Mouse (Mus musculus) left cerebral cortex, adult 18-20 months (tissue): ENCODE results near the gene Gm44805. TPM values are rescaled to one million over a fixed set of nuclear protein-coding genes. Genes with fewer than 3 reads are reported as not detected.
A peak's percentile ranks its signal among the peaks of the same experiment; 100 is the strongest.
"Not testable (repeated sequence)": the region's sequence is repeated elsewhere in the genome, so short reads cannot be mapped to it uniquely, and the experiment has no call there.

Experiments used
- DNase-seq, 2 experiments: peaks; one replicate each; pipeline ENCODE4 v3.0.0; 2021 to 2022; ENCODE audit warnings: low spot score in 2 of 2, mixed read lengths in 1 of 2
- total RNA-seq, 2 experiments: library from RNA; stranded (reverse); gene quantifications; 2 replicates each; pipeline ENCODE4 v1.2.3; 2021

Gm44805 gene
- total RNA-seq, 2 experiments from 2014 or later: not detected

- DNase-seq: no peak
These were observed 18.6 kb upstream of the Gm44805 start for GRCm38 (mm10) chr7:19699827-19700148.

- DNase-seq: peak; percentile 46 to 54
These were observed 17.9 kb upstream of the Gm44805 start, which contains the start of gene Apoe for GRCm38 (mm10) chr7:19698907-19699826. Apoe (minus strand) TSS chr7:19699188.

GRCm38 (mm10) chr7:19697949-19698906 lies 17.0 kb upstream of the Gm44805 start:
- no peak for DNase-seq

GRCm38 (mm10) chr7:19696336-19696873 lies 15.2 kb upstream of the Gm44805 start:
- DNase-seq: no peak

- no peak for DNase-seq
These were observed 14.7 kb upstream of the Gm44805 start for GRCm38 (mm10) chr7:19695881-19696280.

GRCm38 (mm10) chr7:19695213-19695594 lies 14.0 kb upstream of the Gm44805 start:
- no peak for DNase-seq

GRCm38 (mm10) chr7:19694336-19695212 lies 13.4 kb upstream of the Gm44805 start:
- no peak for DNase-seq

- no peak for DNase-seq
These were observed 12.2 kb upstream of the Gm44805 start for GRCm38 (mm10) chr7:19693421-19693820.

GRCm38 (mm10) chr7:19691873-19692865 lies 10.9 kb upstream of the Gm44805 start, which contains the start of gene Apoc1:
Apoc1 (minus strand) TSS chr7:19692660.
- no peak for DNase-seq

- DNase-seq: no peak
These were observed 10.2 kb upstream of the Gm44805 start for GRCm38 (mm10) chr7:19691434-19691833.

- no peak for DNase-seq
These were observed 9.6 kb upstream of the Gm44805 start for GRCm38 (mm10) chr7:19690845-19691244.

- DNase-seq: no peak
These were observed 7.4 kb upstream of the Gm44805 start for GRCm38 (mm10) chr7:19688611-19689010.

- no peak for DNase-seq
These were observed 6.9 kb upstream of the Gm44805 start for GRCm38 (mm10) chr7:19688101-19688500.

GRCm38 (mm10) chr7:19686927-19687583 lies 5.8 kb upstream of the Gm44805 start:
- DNase-seq: not testable (repeated sequence)

GRCm38 (mm10) chr7:19686521-19686920 lies 5.3 kb upstream of the Gm44805 start:
- DNase-seq: no peak

- DNase-seq: no peak
These were observed 4.2 kb upstream of the Gm44805 start for GRCm38 (mm10) chr7:19685374-19685773.

- no peak for DNase-seq
These were observed 2.6 kb upstream of the Gm44805 start for GRCm38 (mm10) chr7:19683771-19684201.

GRCm38 (mm10) chr7:19682979-19683378 lies 1.8 kb upstream of the Gm44805 start:
- no peak for DNase-seq

GRCm38 (mm10) chr7:19680702-19681101 lies 521 bp downstream of the Gm44805 start:
- no peak for DNase-seq
